Mouse (Mus musculus) megakaryocyte progenitor cell, adult 5-6 weeks (primary cell): ENCODE data around the gene Cux1. TPM values are rescaled to one million over a fixed set of nuclear protein-coding genes. Genes with fewer than 3 reads are reported as not detected.
"Not testable (repeated sequence)": the region's sequence is repeated elsewhere in the genome, so short reads cannot be mapped to it uniquely, and the experiment has no call there.

Experiments
- ATAC-seq: replicated peaks from 2 replicates; pipeline ENCODE4 v1.8.0; 2016; ENCODE audit warnings: mild to moderate bottlenecking, moderate TSS enrichment, inconsistent platforms; ENCODE audit not compliant: poor library complexity
- total RNA-seq, 2 experiments: library from RNA; stranded (forward) in 1 of 2; stranded (reverse) in 1 of 2; fragments of 157-497, 149-512 nt in 1 of 2; fragments of 200-1000 nt in 1 of 2; gene quantifications; 2 replicates each; pipeline versions ENCODE4 v1.2.3 to v1.2.4; 2015 to 2017

Gene Cux1
- total RNA-seq, 2 experiments from 2014 or later, result 104 to 118 TPM

GRCm38 (mm10) chr5:136479024-136479763, 88.1 kb downstream of the Cux1 start:
- ATAC-seq, result no peak

GRCm38 (mm10) chr5:136476272-136476671, 91.0 kb downstream of the Cux1 start:
- no peak for ATAC-seq

GRCm38 (mm10) chr5:136475161-136475560, 92.1 kb downstream of the Cux1 start:
- ATAC-seq, result no peak

GRCm38 (mm10) chr5:136474086-136474485, 93.2 kb downstream of the Cux1 start:
- ATAC-seq, result no peak

GRCm38 (mm10) chr5:136473337-136473736, 94.0 kb downstream of the Cux1 start:
- ATAC-seq, result no peak

DNA sequence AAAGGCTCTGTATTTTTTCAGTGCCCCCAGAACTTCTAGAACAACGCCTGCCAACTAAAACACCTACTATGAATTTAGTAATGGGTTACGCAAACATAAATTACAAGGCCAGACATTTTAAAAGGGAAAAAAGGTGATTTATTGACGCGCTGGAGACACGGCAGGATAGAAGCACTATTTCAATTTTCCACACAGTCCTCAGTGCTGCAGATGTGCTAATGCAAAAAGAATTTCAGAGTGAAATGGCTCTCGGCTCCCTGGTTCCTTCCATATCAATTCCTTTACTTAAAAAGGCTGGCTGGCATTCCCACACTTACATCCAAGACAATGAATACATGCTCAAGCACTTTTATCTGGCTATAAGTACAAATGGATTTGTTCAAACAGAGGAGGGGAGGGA, 94.4 kb downstream of the Cux1 start:
- no peak for ATAC-seq

DNA sequence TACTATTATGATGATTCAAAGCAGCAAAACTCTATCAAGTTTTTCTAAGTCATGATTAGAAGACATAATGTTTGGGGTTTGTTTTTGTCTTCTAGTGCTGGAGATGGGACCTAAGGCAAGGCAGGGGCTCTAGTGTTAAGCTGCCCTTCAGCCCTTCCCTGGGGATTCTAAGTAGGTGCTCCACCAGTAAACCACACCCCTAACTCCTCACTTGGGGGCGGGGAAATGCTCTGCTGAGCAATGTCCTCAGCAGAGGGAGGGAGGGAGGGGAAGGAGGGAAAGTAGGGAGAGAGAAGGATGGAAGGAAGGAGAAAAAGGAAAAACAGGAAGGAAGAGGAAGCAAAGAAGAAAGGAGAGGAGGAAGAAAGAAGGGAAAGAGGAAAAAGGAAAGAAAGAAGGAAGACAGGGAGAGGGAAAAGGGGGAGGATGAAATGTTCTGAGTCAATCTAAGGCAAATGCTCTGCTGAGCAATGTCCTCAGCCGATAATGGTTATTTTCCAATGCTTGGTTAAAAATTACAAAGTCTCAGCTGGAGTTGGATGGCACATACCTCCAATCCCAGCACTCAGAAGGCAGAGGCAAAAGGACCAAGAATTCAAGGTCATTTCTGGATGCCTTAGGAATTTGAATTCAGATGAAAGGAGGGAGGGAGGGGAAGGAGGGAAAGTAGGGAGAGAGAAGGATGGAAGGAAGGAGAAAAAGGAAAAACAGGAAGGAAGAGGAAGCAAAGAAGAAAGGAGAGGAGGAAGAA, 96.1 kb downstream of the Cux1 start:
- not testable (repeated sequence) for ATAC-seq

DNA sequence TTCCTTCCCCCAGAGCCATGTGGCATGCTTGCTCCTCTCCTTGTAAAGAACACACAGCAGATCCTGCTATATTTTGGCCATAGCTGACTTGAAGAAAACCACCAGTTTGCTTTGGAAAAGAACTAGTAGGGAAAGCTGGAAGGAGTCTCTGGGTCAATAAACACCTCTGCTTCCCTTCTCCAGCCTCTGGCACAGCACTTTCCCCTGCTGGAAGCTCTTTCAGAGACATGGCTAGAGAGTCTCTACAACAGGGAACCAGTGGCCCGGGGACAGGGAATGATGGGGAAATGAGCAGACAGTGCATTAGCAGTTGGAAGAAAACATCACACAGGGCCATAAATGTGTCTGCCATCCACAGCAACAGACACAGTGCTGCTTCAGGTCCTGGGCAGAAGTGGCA, 98.0 kb downstream of the Cux1 start:
- ATAC-seq, result no peak

DNA sequence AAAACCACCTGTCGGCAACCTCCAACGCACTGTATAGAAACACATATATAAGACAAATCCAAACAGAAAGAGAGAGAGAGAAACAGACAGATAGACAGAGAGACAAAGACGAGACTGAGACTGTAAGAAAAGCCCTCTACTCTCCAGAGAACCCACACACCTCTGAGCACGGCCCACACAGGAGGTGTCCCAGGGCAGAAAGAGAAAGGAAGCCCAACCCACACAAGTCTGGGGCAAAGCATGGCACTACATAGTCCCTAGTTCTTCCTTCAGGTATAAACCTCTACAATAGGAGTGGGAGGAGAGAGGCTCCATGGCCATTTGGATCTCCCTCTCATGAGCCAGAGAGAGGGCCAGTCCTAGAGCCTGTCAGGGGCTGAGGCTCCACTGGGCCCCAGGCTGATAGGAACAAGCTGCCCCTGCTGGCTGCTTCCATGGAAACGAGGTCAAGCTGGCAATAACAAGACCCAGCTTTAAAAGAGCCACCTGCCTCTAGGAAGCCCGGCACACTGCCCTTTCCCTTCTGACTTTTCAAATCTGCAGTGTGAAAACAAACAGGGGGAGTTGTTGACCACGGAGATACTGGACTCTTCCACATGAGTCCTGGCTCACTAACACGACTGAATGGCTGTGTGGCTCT, 99.8 kb downstream of the Cux1 start:
- 0 out of 2 replicates have a peak, but pooled peaks have one; percentile 27 for ATAC-seq

DNA sequence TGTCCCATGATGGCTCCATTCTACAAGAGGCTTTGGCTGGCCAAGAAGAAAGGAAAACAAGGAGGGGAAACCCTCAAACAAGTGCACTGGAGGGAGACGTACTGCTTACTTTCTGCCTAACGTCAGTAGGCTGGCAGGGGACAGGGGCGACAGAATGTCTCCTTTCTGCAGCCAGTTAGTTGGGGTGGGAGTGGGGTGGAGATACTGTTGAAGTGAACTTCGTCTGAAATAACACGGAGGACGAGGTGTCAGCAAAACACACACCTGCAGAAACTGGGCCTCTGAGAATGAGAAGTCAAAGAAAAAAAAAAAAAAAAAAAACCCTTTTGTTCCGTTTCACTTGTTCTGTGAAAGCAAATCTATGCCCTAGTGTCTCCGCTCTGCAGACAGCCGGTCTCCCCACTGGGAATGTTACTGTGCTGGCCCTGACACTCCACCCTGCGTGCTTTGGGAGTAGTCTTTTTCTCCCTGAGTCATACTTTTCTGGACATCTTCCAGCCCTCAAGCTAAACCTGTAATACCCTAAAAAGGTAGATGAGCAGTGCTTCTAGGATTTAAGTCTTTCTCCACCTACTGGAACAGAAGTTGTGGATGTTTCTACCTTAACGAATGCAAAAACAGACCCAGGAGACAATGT, 101.4 kb downstream of the Cux1 start:
- no peak for ATAC-seq

DNA sequence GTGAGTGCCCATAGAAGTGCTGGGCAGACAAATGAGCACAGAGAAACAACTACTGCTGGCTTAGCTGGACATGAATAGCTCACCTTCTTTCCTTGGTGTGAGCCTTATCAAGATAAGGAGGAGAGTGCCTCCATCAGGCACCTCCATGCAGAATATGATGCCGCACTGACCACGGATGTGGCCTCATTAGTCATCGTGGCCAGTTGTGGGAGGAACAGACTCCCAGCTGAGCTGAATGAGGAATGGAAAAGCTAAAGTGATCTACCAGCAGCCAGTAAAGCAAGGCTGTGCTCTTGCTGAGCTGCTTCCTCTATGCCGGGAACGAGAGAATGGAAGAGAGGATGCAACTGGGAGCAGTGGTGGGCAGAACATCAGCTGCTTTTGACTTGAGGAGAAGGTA, 101.9 kb downstream of the Cux1 start:
- peak; percentile 60 for ATAC-seq

DNA sequence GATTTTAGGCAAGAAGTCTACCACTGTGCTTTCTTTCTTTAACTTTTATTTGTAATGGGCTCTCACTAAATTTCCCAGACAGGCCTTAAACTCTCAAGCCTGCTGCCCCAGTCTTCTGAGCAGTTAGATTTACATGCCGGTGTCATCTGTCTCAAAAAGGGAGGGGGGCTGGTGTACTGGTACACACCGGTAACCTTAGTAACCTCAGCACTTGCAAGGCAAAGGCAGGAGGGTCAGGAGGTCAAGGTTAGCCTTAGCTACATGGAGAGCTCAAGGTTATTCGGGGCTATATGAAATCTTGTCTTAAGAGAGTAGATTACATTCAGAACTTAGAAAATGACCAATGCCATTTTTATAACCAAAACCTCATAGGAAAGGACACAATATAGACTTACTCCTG, 102.4 kb downstream of the Cux1 start:
- no peak for ATAC-seq

DNA sequence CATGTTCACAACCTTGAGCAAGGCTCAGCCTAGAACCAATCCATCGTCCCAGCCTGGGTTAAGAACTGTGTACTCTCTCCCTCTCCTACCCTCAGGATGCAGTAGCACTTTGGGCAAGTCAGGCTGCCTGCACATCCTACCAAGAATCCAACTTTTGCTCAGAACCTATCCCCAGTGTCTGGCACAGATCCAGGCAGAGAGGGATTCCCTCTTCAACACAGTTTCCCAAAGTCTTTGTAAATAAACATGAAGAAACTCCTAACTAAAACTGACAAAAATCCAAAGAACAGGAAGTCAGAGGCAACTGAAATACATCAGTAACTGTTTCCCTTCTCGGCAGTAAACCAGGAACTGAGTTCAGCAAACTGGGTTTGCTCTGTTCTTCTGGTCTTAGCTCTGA, 103.2 kb downstream of the Cux1 start:
- no peak; the same call in 1 of the 2 replicates for ATAC-seq

GRCm38 (mm10) chr5:136462613-136463012, 104.7 kb downstream of the Cux1 start:
- ATAC-seq, result no peak

GRCm38 (mm10) chr5:136459901-136460300, 107.4 kb downstream of the Cux1 start:
- ATAC-seq, result peak; percentile 47

- no peak; the same call in 1 of the 2 replicates for ATAC-seq
These were observed 108.3 kb downstream of the Cux1 start for GRCm38 (mm10) chr5:136458893-136459499.

DNA sequence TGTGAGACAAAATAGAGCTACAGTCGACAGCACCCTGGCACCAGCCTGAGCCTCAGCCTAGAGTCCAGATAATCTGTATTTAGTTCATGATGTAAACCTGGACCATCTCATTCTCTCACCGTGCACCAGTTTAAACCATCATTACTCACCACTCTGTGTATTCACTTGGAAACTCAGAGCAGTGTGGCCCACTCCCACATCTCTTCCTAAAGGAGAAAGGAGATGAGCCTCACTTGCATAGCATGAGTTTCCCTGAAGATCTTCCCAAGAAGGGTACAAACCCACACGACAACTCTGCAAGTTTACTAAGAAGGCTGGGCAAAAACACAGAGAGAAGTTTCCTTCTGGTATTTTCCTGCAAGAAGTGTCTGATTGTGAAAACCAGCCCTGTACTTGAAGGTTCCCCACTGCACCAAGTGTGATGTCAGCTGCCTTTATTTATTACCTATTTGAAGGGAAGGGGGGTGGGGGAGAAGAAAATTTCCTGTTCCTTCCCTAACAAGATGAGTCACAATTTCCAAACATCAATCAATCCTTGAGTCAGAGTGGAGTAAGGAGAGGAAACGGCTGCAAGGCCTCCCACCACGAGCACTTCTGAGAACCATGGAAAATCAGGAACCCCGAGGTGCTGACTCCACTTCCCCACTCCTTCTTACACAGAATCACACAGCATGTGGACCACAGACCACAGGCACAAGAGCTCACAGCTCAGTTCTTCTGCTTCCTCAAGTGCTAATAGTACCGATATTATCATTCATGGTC, 109.0 kb downstream of the Cux1 start:
- ATAC-seq, result peak; percentile 79

GRCm38 (mm10) chr5:136456395-136456794, 110.9 kb downstream of the Cux1 start:
- ATAC-seq, result no peak

DNA sequence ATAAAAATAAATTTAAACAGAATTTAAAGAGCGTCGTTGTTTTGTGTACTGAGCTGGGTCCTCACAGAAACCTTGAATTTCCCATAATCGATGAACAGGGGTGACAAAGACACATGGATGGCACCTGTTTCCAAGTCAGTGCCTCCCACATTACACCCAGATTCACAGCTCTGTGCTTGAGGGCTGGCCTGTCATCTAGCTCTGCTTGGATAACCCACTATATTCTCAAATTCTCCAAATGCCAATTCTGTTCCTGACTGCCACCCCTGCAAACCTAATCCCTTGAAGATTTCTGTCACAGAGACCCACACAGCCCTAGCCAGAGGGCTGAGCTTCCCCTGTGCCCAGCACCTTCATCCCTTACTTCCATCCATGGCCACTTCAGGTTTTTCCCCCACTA, 114.6 kb downstream of the Cux1 start:
- no peak for ATAC-seq

DNA sequence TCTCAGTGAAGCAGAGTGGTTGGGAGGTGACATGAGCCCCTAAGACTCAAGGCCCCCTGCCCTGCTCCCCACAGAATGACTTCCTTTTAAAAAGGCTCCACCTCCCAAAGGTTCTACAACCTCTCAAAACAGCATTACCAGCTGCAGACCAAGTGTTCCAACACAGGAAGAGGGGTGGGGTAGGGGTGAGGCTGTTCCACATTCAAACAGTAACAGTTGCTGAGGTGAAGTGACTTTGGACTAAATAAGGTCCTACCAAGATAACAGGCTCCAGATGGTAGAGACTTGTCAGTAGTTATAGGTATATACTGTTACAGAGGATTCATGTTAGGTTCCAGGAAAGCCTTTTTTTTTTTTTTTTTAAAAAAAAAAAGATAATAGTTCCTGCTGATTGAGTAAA, 117.5 kb downstream of the Cux1 start:
- ATAC-seq, result peak; percentile 88
